Mouse (Mus musculus): Measurements from ENCODE around the gene Ptprm. TPM values are rescaled to one million over a fixed set of nuclear protein-coding genes. Genes with fewer than 3 reads are reported as not detected.

Gene Ptprm
- total RNA-seq, 2 experiments from 2014 or later: 29.3 to 34.4 TPM

- no peak for DNase-seq
Measured at GRCm38 (mm10) chr17:67073580-67073979, 280.7 kb downstream of the Ptprm start.

- no peak for DNase-seq
Measured at GRCm38 (mm10) chr17:67073139-67073538, 281.1 kb downstream of the Ptprm start.

- DNase-seq: peak; percentile 26 to 27
Measured at GRCm38 (mm10) chr17:67071231-67072009, 282.8 kb downstream of the Ptprm start.

- DNase-seq: no peak
Measured at GRCm38 (mm10) chr17:67063611-67064010, 290.6 kb downstream of the Ptprm start.

GRCm38 (mm10) chr17:67055681-67056080, 298.6 kb downstream of the Ptprm start:
- DNase-seq: no peak

- no peak for DNase-seq
Measured at GRCm38 (mm10) chr17:67054202-67054601, 300.1 kb downstream of the Ptprm start.

GRCm38 (mm10) chr17:67052624-67053314, 301.5 kb downstream of the Ptprm start:
- DNase-seq: no peak

- no peak for DNase-seq
Measured at GRCm38 (mm10) chr17:67047697-67048096, 306.6 kb downstream of the Ptprm start.

- DNase-seq: no peak
Measured at GRCm38 (mm10) chr17:67038558-67038957, 315.7 kb downstream of the Ptprm start.

GRCm38 (mm10) chr17:67033547-67033946, 320.7 kb downstream of the Ptprm start:
- no peak for DNase-seq

GRCm38 (mm10) chr17:67032021-67032420, 322.2 kb downstream of the Ptprm start:
- no peak for DNase-seq

- no peak for DNase-seq
Measured at GRCm38 (mm10) chr17:67031341-67031740, 322.9 kb downstream of the Ptprm start.

- no peak for DNase-seq
Measured at GRCm38 (mm10) chr17:67027274-67027673, 327.0 kb downstream of the Ptprm start.

- DNase-seq: no peak
Measured at GRCm38 (mm10) chr17:67016501-67016900, 337.8 kb downstream of the Ptprm start.

GRCm38 (mm10) chr17:67013217-67013616, 341.0 kb downstream of the Ptprm start:
- no peak for DNase-seq

- DNase-seq: no peak
Measured at GRCm38 (mm10) chr17:67011836-67012583, 342.2 kb downstream of the Ptprm start.

- no peak for DNase-seq
Measured at GRCm38 (mm10) chr17:67010136-67010535, 344.1 kb downstream of the Ptprm start.

GRCm38 (mm10) chr17:67008137-67008536, 346.1 kb downstream of the Ptprm start:
- no peak for DNase-seq

GRCm38 (mm10) chr17:67006740-67007385, 347.4 kb downstream of the Ptprm start:
- peak; percentile 81 to 85 for DNase-seq

- DNase-seq: no peak
Measured at GRCm38 (mm10) chr17:66996882-66997281, 357.4 kb downstream of the Ptprm start.

GRCm38 (mm10) chr17:66996016-66996415, 358.2 kb downstream of the Ptprm start:
- no peak for DNase-seq

- DNase-seq: no peak
Measured at GRCm38 (mm10) chr17:66991815-66992214, 362.4 kb downstream of the Ptprm start.

Measured in adrenal gland, postnatal 36 days (tissue).